ENCODE assay signal across 8 mouse cellular contexts in the genomic region with DNA sequence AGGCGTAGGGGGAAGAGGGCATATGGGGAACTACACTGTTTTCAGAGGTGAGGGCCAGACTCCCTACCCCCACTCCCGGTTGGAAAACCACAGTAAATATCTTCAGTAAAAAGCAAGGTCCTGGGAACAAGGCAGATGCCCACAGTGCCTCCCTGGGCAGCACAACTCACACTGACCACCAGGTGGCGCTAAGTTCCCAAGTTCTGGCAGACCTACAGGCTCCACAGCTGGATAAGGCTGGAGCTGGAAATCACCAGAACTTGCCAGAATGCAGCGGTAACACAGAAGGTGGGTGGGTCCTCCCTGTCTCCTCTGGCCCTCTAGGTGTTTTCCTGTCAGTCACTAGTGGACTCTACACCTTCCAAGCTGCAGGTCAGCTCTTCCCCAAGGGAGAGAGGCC. TPM values are rescaled to one million over a fixed set of nuclear protein-coding genes. Genes with fewer than 3 reads are reported as not detected.
A peak's percentile ranks its signal among the peaks of the same experiment; 100 is the strongest.
DNase-seq lines count a peak whose midpoint lies in the region; ATAC-seq and TF ChIP-seq lines count a peak whose summit lies in the region.

No protein-coding gene starts in this region.

- no peak for TF ChIP-seq EP300 in MEL (IDR thresholded peaks at IDR 0.05; ENCODE audit: low read depth in 1 of 2, low read length in 2 of 2)
- no peak for TF ChIP-seq EP300 in lung, postnatal 0 days (IDR thresholded peaks at IDR 0.05)

- 0 out of 4 replicates have a peak, but pooled peaks cover 0 to 5% of the 10 kb centered on the region in 2 experiments for H3K4me1 ChIP-seq in MEL (ENCODE audit: control insufficient read depth in 1 of 2, insufficient read depth in 2 of 2, low read length in 2 of 2)
- peaks cover 16% of the 10 kb centered on the region for H3K4me1 ChIP-seq in hindbrain, embryonic 12.5 days
- H3K4me1 ChIP-seq in lung, postnatal 0 days (ENCODE audit: insufficient read depth, low read depth, low read length): peaks cover under 1% of the 10 kb centered on the region; the same call in 1 of the 2 replicates

- ATAC-seq in hindbrain, embryonic 12.5 days (ENCODE audit: low FRiP score): peak; percentile 52; the same call in 1 of the 2 replicates
- ATAC-seq in lung, postnatal 0 days: peak; percentile 71

- no peak overlapping the region for H3K9ac ChIP-seq in MEL (ENCODE audit: control insufficient read depth, low read depth, low read length, poor library complexity, severe bottlenecking)
- H3K9ac ChIP-seq in hindbrain, embryonic 12.5 days: no peak overlapping the region
- no peak overlapping the region for H3K9ac ChIP-seq in lung, postnatal 0 days (replicated peaks; ENCODE audit: low read depth)

- no peak overlapping the region for H3K4me2 ChIP-seq in hindbrain, embryonic 12.5 days (replicated peaks)
- no peak overlapping the region for H3K4me2 ChIP-seq in lung, postnatal 0 days (replicated peaks; ENCODE audit: low read depth, low read length)

- DNase-seq in MEL (ENCODE audit: low read depth, low spot score): peak; percentile 91
- peak; percentile 86 for DNase-seq in cerebellum, adult 9-10 months
- DNase-seq in frontal cortex, adult 2 months (ENCODE audit: extremely low spot score in 1 of 2, low spot score in 1 of 2): peak; percentile 70 to 95
- DNase-seq in layer of hippocampus, postnatal 10 days (ENCODE audit: low spot score in 2 of 2): peak; percentile 94 to 95
- peak; percentile 88 for DNase-seq in lung, postnatal 0 days (ENCODE audit: low spot score)
- DNase-seq in ovary, postnatal 36 days (ENCODE audit: low spot score): peak; percentile 85
- DNase-seq in thymus, postnatal 14 days: peak; percentile 89

- TF ChIP-seq RAD21 in MEL (IDR thresholded peaks at IDR 0.05; ENCODE audit: low read depth, low read length): peak; percentile 95

- no peaks in the 10 kb centered on the region for H3K79me2 ChIP-seq in MEL (ENCODE audit: control insufficient read depth, insufficient read depth, low read length, poor library complexity)

- H3K9me3 ChIP-seq in MEL (replicated peaks; ENCODE audit: insufficient read depth, low read length): no peaks in the 10 kb centered on the region
- H3K9me3 ChIP-seq in hindbrain, embryonic 12.5 days (replicated peaks): no peaks in the 10 kb centered on the region
- no peaks in the 10 kb centered on the region for H3K9me3 ChIP-seq in lung, postnatal 0 days (ENCODE audit: low read length)

- no peaks in the 10 kb centered on the region for H3K27me3 ChIP-seq in MEL (ENCODE audit: control insufficient read depth in 1 of 2, insufficient read depth in 2 of 2, low read length in 2 of 2)
- no peaks in the 10 kb centered on the region for H3K27me3 ChIP-seq in hindbrain, embryonic 12.5 days
- no peaks in the 10 kb centered on the region for H3K27me3 ChIP-seq in lung, postnatal 0 days (replicated peaks; ENCODE audit: insufficient read depth, low read length)

- no peak for TF ChIP-seq POLR2A in MEL (IDR thresholded peaks at IDR 0.05; ENCODE audit: control insufficient read depth in 1 of 2, insufficient read depth in 1 of 2, low read depth in 1 of 2, low read length in 2 of 2, poor library complexity in 1 of 2)

- 5% methylated on average over 4 of the region's 4 CpGs for WGBS in hindbrain, embryonic 12.5 days
- WGBS in lung, postnatal 0 days: 13% methylated on average over 4 of the region's 4 CpGs

- no peaks in the 10 kb centered on the region for H3K36me3 ChIP-seq in MEL (ENCODE audit: control insufficient read depth in 1 of 2, insufficient read depth in 2 of 2, low read length in 2 of 2)
- no peaks in the 10 kb centered on the region for H3K36me3 ChIP-seq in hindbrain, embryonic 12.5 days
- H3K36me3 ChIP-seq in lung, postnatal 0 days (ENCODE audit: insufficient read depth, low read length): no peaks in the 10 kb centered on the region

- peak; percentile 87 to 96 (median 94) for TF ChIP-seq CTCF in MEL (IDR thresholded peaks at IDR 0.05 in 2 of 3, conservative IDR thresholded peaks at IDR 0.05 in 1 of 3; ENCODE audit: control insufficient read depth in 1 of 3, insufficient read depth in 1 of 3, low read depth in 2 of 3, low read length in 3 of 3, poor library complexity in 1 of 3, severe bottlenecking in 1 of 3)
- peak; percentile 99 for TF ChIP-seq CTCF in lung, postnatal 0 days (IDR thresholded peaks at IDR 0.05)

- no peak overlapping the region for H3K27ac ChIP-seq in MEL (ENCODE audit: control insufficient read depth, low read depth, low read length)
- no peak overlapping the region for H3K27ac ChIP-seq in hindbrain, embryonic 12.5 days
- H3K27ac ChIP-seq in lung, postnatal 0 days (ENCODE audit: low read length): no peak overlapping the region

- no peak overlapping the region for H3K4me3 ChIP-seq in MEL (ENCODE audit: control insufficient read depth in 1 of 2, insufficient read depth in 1 of 2, low read depth in 2 of 2, low read length in 2 of 2)
- H3K4me3 ChIP-seq in hindbrain, embryonic 12.5 days: no peak overlapping the region
- H3K4me3 ChIP-seq in lung, postnatal 0 days (ENCODE audit: low read depth, low read length): no peak overlapping the region

TF ChIP-seq in MEL, 35 proteins besides CTCF, POLR2A, EP300 and RAD21:
- TF ChIP-seq SIN3A (IDR thresholded peaks at IDR 0.05; ENCODE audit: low read length) (peak; percentile 59), USF2 (IDR thresholded peaks at IDR 0.05; ENCODE audit: borderline replicate concordance in 1 of 2, insufficient read depth in 1 of 2, low read depth in 1 of 2, low read length in 2 of 2) (no peak), ZC3H11A (IDR thresholded peaks at IDR 0.05; ENCODE audit: low read depth, low read length) (peak; percentile 95), SMC3 (IDR thresholded peaks at IDR 0.05; ENCODE audit: low read depth, low read length) (peak; percentile 98), CHD2 (IDR thresholded peaks at IDR 0.05; ENCODE audit: low read length) (no peak)

RNA-seq across cellular contexts. Expression of a gene that starts 24.9 kb away (rescaled TPM):
- 2.9 and 3.7 TPM in 2 replicates for total RNA-seq in MEL (2012; rRNA removed)
- polyA plus RNA-seq in MEL (2012; ENCODE audit: insufficient read depth in 1 of 2, insufficient read length in 2 of 2, low read depth in 1 of 2, low replicate concordance in 2 of 2, missing spikeins in 1 of 2): 10 to 100 TPM in 1 of 2 experiments, not detected in 1; 11.1 TPM
- 58.6 TPM in 2 replicates for polyA plus RNA-seq in frontal cortex, adult 2 months (2012; rRNA removed)
- 3.1 and 4.2 TPM in 2 replicates for polyA plus RNA-seq in hindbrain, embryonic 12.5 days (2016; fragmentation: Nextera tagmentation; extraction: Ambion mirVana)
- total RNA-seq in layer of hippocampus, postnatal 10 days (2021): 1 to 10 TPM; 7.9 to 9.6 TPM
- 4.1 and 4.5 TPM in 2 replicates for polyA plus RNA-seq in lung, postnatal 0 days (2015; fragmentation: Nextera tagmentation; extraction: Ambion mirVana)

RNA-seq across cellular contexts. Expression of a gene that starts 54.6 kb away (rescaled TPM):
- total RNA-seq in MEL (2012; rRNA removed): 17.2 and 22.2 TPM in 2 replicates
- polyA plus RNA-seq in MEL (2012; ENCODE audit: insufficient read depth in 1 of 2, insufficient read length in 2 of 2, low read depth in 1 of 2, low replicate concordance in 2 of 2, missing spikeins in 1 of 2): 10 to 100 TPM in 1 of 2 experiments, not detected in 1; 38.6 TPM
- 7.1 and 7.4 TPM in 2 replicates for polyA plus RNA-seq in frontal cortex, adult 2 months (2012; rRNA removed)
- 8.4 and 8.6 TPM in 2 replicates for polyA plus RNA-seq in hindbrain, embryonic 12.5 days (2016; fragmentation: Nextera tagmentation; extraction: Ambion mirVana)
- 1 to 10 TPM; 6.9 to 7.0 TPM for total RNA-seq in layer of hippocampus, postnatal 10 days (2021)
- polyA plus RNA-seq in lung, postnatal 0 days (2015; fragmentation: Nextera tagmentation; extraction: Ambion mirVana): 24.8 and 29.5 TPM in 2 replicates
